Mouse (Mus musculus): ENCODE data around the gene 1700001C19Rik.

The 1700001C19Rik gene

DNA sequence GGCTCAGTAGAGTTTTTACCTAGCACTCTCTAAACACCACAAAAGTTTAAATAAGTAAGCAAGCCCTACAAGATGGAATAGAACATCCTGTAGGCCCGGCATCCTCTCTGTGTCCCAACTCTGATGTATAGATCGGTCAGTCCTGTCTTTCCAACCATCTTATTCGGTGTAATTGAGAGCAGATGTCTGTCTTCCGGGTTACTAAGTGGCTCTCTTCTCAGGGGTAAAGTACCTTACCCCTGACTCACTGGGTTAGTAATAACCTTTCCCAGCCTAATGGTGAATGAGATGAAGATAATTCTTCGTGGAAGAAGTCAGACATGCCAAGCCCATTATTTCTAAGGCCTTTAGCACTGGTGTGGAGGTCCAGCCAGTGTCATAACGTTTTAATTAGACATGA is 63.2 kb downstream of the 1700001C19Rik start:
- peak; percentile 77 for DNase-seq (ENCODE audit: inconsistent ontology term)

DNA sequence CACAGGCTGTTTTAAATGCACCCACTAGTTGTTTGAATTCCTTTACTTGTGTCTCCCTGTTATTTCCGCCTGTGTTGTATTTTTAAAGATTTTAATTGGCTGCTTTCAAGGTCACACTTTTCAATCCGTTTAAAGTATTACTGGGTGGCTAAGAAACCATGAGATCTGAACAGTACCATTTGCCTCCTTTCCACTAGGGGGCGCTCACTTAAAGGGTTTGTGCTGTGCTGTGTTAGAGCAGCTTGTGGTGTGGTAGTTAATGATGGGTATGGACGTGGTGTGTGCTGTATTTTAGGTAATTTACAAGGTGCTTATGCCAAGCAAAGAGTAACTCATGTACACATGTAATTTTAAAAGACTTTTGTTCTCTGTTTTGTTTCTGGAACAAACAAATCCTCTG is 65.7 kb downstream of the 1700001C19Rik start:
- DNase-seq (ENCODE audit: inconsistent ontology term): peak; percentile 49

DNA sequence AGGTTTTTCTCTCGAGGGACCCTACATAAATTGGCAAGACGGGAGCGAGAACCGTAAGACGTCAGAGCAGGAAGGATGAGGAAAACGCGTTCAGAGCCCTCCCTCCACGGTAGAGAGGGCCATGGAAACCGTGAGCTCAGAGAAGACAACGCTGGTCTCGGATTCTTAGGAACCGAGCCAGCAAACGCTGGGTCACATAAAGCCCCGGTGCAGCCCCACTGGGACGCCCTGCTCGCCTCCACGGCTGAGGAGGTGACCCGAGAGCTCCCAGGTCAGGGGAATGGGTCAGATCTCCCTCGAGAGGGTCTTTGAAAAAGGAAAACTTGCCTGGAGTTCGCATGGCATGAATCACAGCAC is 68.1 kb downstream of the 1700001C19Rik start:
- no peak for DNase-seq (ENCODE audit: inconsistent ontology term)

DNA sequence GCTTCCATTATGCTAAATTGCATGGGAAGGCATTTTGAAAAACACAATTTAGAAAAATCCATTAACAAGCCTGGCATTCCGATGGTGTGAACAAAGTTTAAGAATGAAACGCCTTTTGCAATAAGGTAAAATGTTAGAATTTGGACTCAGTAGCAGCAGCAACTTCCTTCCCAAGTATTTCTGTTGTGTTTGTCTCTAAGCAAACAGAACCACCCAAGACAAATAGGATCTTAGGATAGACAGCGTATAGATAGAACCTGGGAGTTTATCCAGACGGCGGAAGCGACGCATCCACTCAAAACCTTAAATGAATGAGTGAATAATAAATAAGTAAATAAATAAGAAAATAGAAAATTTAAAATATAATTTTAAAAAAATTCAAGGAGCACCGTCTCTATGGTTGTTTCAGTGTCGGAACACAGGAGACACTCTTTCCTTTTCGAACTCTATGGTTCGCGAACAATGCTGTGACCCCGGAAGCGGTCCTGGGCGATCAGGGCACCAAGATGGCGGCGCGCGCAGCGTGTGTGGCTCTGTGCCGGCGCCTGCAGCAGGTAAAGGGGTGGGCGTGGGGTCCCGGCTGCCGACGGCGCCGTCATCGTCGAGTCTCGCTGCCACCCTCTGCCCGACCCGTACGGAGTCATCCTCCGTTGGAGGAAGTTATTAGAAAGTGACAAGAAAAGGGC is 68.6 kb downstream of the 1700001C19Rik start, which contains the start of gene Mrps10:
TSS of gene Mrps10 (plus strand) at position 487 of the 686 bp plus-strand sequence.
- DNase-seq (ENCODE audit: inconsistent ontology term): peak; percentile 83
